Mouse (Mus musculus) intestine, embryonic 14.5 days (tissue): ENCODE data around the gene Gns. TPM values are rescaled to one million over a fixed set of nuclear protein-coding genes. Genes with fewer than 3 reads are reported as not detected.

ENCODE experiments used
- ATAC-seq: fragments of 200-750 bp; cut with Nextera tagmentation; replicated peaks from 2 replicates; pipeline ENCODE4 v1.8.0; 2017; ENCODE audit warnings: low read depth, moderate number of reproducible peaks, moderate TSS enrichment, moderate library complexity; ENCODE audit not compliant: low FRiP score, low TSS enrichment
- DNase-seq: peaks from one replicate; pipeline ENCODE4 v3.0.0-alpha.2; 2018; ENCODE audit warnings: low spot score
- H3K27ac ChIP-seq: fragments of 300-500 bp; sonication (generic); 2 replicates; pipeline ENCODE4 v1.5.1; 2014; ENCODE audit warnings: low read depth, mild to moderate bottlenecking, control low read depth
- H3K27me3 ChIP-seq: fragments of 300-500 bp; sonication (generic); replicated peaks from 2 replicates; pipeline ENCODE4 v1.6.1; 2014; ENCODE audit warnings: low read length, control low read depth; ENCODE audit not compliant: control insufficient read depth, insufficient read depth
- H3K36me3 ChIP-seq: fragments of 300-500 bp; sonication (generic); 2 replicates; pipeline ENCODE4 v1.6.1; 2014; ENCODE audit warnings: low read length, control low read depth; ENCODE audit not compliant: control insufficient read depth, insufficient read depth
- H3K4me1 ChIP-seq: fragments of 300-500 bp; sonication (generic); replicated peaks from 2 replicates; pipeline ENCODE4 v1.6.1; 2014; ENCODE audit warnings: low read length, control low read depth, mixed read lengths; ENCODE audit not compliant: control insufficient read depth, insufficient read depth
- H3K4me2 ChIP-seq: fragments of 300-500 bp; sonication (generic); 2 replicates; pipeline ENCODE4 v1.6.1; 2014; ENCODE audit warnings: low read length
- H3K4me3 ChIP-seq: fragments of 300-500 bp; sonication (generic); 2 replicates; pipeline ENCODE4 v1.5.1; 2014; ENCODE audit warnings: low read depth, low read length, control low read depth, mixed read lengths
- H3K9ac ChIP-seq: fragments of 300-500 bp; sonication (generic); 2 replicates; pipeline ENCODE4 v1.6.1; 2014; ENCODE audit warnings: mild to moderate bottlenecking, low read length
- H3K9me3 ChIP-seq: fragments of 300-500 bp; sonication (generic); 2 replicates; pipeline ENCODE4 v1.6.1; 2016; ENCODE audit warnings: low read length, control low read depth; ENCODE audit not compliant: control insufficient read depth
- WGBS: fragments of 180-500 bp; shearing (Covaris S2); extraction: QIAGEN DNeasy Blood & Tissue Kit; methylation state at CpG from one replicate; pipeline ENCODE4 v1.1.7; 2014; 5-methylcytosine and 5-hydroxymethylcytosine counted together
- polyA plus RNA-seq: library from polyadenylated mRNA; unstranded; fragments of >200 nt; fragmentation: Nextera tagmentation; extraction: Ambion mirVana; gene quantifications from 2 replicates; pipeline ENCODE4 v1.2.1, GENCODE M21; 2014

Gns gene
- polyA plus RNA-seq: 47.8 and 48.6 TPM in 2 replicates

GRCm38 (mm10) chr10:121364801-121365564 lies at the start of gene Gns:
TSS of gene Gns (plus strand) at chr10:121365090.
- H3K36me3 ChIP-seq: 0 out of 2 replicates have a peak, but pooled peaks cover 3% of the 10 kb centered on the region
- no peaks in the 10 kb centered on the region for H3K9me3 ChIP-seq
- peak within 1 kb of the TSS; percentile 78 for H3K9ac ChIP-seq
- peak within 1 kb of the TSS; percentile 85 for H3K4me2 ChIP-seq
- peaks cover 11% of the 10 kb centered on the region; the same call in 1 of the 2 replicates for H3K4me1 ChIP-seq
- peak; percentile 97 for ATAC-seq
- peak within 1 kb of the TSS; percentile 35; the same call in 1 of the 2 replicates for H3K27ac ChIP-seq
- peak within 1 kb of the TSS; percentile 76 for H3K4me3 ChIP-seq
- DNase-seq: peak; percentile 98
- no peaks in the 10 kb centered on the region for H3K27me3 ChIP-seq
- WGBS: under 1% methylated on average over 72 of the region's 72 CpGs

GRCm38 (mm10) chr10:121315321-121316283 lies 49.3 kb upstream of the Gns start:
- H3K27ac ChIP-seq: no peak overlapping the region
- no peak for ATAC-seq
- H3K4me3 ChIP-seq: 0 out of 2 replicates have a peak overlapping the region, but pooled peaks have one; percentile 8
- peak overlapping the region; percentile 41 for H3K4me2 ChIP-seq
- no peaks in the 10 kb centered on the region for H3K36me3 ChIP-seq
- DNase-seq: no peak
- no peaks in the 10 kb centered on the region for H3K9me3 ChIP-seq
- WGBS: 31% methylated on average over 27 of the region's 27 CpGs
- no peak overlapping the region for H3K9ac ChIP-seq
- H3K27me3 ChIP-seq: peaks cover 28% of the 10 kb centered on the region
- no peaks in the 10 kb centered on the region for H3K4me1 ChIP-seq

- Histone ChIP-seq H3K27me3 (peaks cover 24% of the 10 kb centered on the region), H3K27ac (no peak overlapping the region), H3K9me3 (no peaks in the 10 kb centered on the region), H3K9ac (no peak overlapping the region), H3K4me1 (no peaks in the 10 kb centered on the region), H3K4me3 (no peak overlapping the region), H3K36me3 (no peaks in the 10 kb centered on the region), H3K4me2 (no peak overlapping the region)
- ATAC-seq: no peak
- no peak for DNase-seq
- WGBS: 87% methylated on average over 10 of the region's 10 CpGs
Observed at GRCm38 (mm10) chr10:121316361-121316760, 48.5 kb upstream of the Gns start.

GRCm38 (mm10) chr10:121318397-121318950 lies 46.4 kb upstream of the Gns start:
- DNase-seq (no peak), ATAC-seq (no peak)
- WGBS: 82% methylated on average over 7 of the region's 7 CpGs
- Histone ChIP-seq H3K4me3 (no peak overlapping the region), H3K36me3 (no peaks in the 10 kb centered on the region), H3K9me3 (no peaks in the 10 kb centered on the region), H3K27ac (no peak overlapping the region), H3K9ac (no peak overlapping the region), H3K4me1 (no peaks in the 10 kb centered on the region), H3K27me3 (peaks cover 4% of the 10 kb centered on the region; the same call in 1 of the 2 replicates), H3K4me2 (no peak overlapping the region)

GRCm38 (mm10) chr10:121323493-121323892 lies 41.4 kb upstream of the Gns start:
- Histone ChIP-seq H3K27ac (no peak overlapping the region), H3K36me3 (no peaks in the 10 kb centered on the region), H3K4me2 (no peak overlapping the region), H3K27me3 (no peaks in the 10 kb centered on the region), H3K9me3 (0 out of 2 replicates have a peak, but pooled peaks cover 5% of the 10 kb centered on the region), H3K9ac (no peak overlapping the region), H3K4me3 (no peak overlapping the region), H3K4me1 (no peaks in the 10 kb centered on the region)
- ATAC-seq (no peak), DNase-seq (no peak)
- WGBS: 83% methylated on average over 7 of the region's 7 CpGs

GRCm38 (mm10) chr10:121326167-121326566 lies 38.7 kb upstream of the Gns start:
- H3K36me3 ChIP-seq: no peaks in the 10 kb centered on the region
- H3K9me3 ChIP-seq: 0 out of 2 replicates have a peak, but pooled peaks cover 5% of the 10 kb centered on the region
- H3K4me1 ChIP-seq: no peaks in the 10 kb centered on the region
- DNase-seq (no peak), ATAC-seq (no peak)
- no peak overlapping the region for H3K9ac ChIP-seq
- H3K27me3 ChIP-seq: no peaks in the 10 kb centered on the region
- H3K4me3 ChIP-seq: no peak overlapping the region
- H3K27ac ChIP-seq: no peak overlapping the region
- no peak overlapping the region for H3K4me2 ChIP-seq

GRCm38 (mm10) chr10:121329586-121329985 lies 35.3 kb upstream of the Gns start:
- Histone ChIP-seq H3K4me3 (no peak overlapping the region), H3K9ac (no peak overlapping the region), H3K27ac (no peak overlapping the region), H3K9me3 (0 out of 2 replicates have a peak, but pooled peaks cover 5% of the 10 kb centered on the region), H3K27me3 (no peaks in the 10 kb centered on the region), H3K4me1 (no peaks in the 10 kb centered on the region), H3K4me2 (no peak overlapping the region), H3K36me3 (no peaks in the 10 kb centered on the region)
- 65% methylated on average over 4 of the region's 4 CpGs for WGBS
- DNase-seq (no peak), ATAC-seq (no peak)

- Histone ChIP-seq H3K4me3 (no peak overlapping the region), H3K36me3 (no peaks in the 10 kb centered on the region), H3K27me3 (no peaks in the 10 kb centered on the region), H3K4me2 (no peak overlapping the region), H3K9me3 (0 out of 2 replicates have a peak, but pooled peaks cover 5% of the 10 kb centered on the region), H3K4me1 (no peaks in the 10 kb centered on the region), H3K9ac (no peak overlapping the region), H3K27ac (no peak overlapping the region)
- 8% methylated on average over 7 of the region's 7 CpGs for WGBS
- DNase-seq: peak; percentile 86
- no peak for ATAC-seq
Observed at GRCm38 (mm10) chr10:121330940-121331339, 34.0 kb upstream of the Gns start.
